Mouse (Mus musculus) embryonic facial prominence, embryonic 15.5 days (tissue): ENCODE data around the gene Galnt17. TPM values are rescaled to one million over a fixed set of nuclear protein-coding genes. Genes with fewer than 3 reads are reported as not detected.

Source experiments
- ATAC-seq: fragments of 200-750 bp; cut with Nextera tagmentation; 2 replicates; pipeline ENCODE4 v1.8.0; 2017; ENCODE audit warnings: low read depth, moderate TSS enrichment; ENCODE audit not compliant: insufficient number of reproducible peaks, low FRiP score, low TSS enrichment
- H3K27ac ChIP-seq: fragments of 300-500 bp; sonication (generic); replicated peaks from 2 replicates; pipeline ENCODE4 v1.5.1; 2015; ENCODE audit warnings: mild to moderate bottlenecking, inconsistent platforms
- H3K27me3 ChIP-seq: fragments of 300-500 bp; sonication (generic); 2 replicates; pipeline ENCODE4 v1.6.1; 2015; ENCODE audit warnings: inconsistent platforms
- H3K36me3 ChIP-seq: fragments of 300-500 bp; sonication (generic); 2 replicates; pipeline ENCODE4 v1.6.1; 2015; ENCODE audit warnings: mild to moderate bottlenecking, inconsistent platforms
- H3K4me1 ChIP-seq: fragments of 300-500 bp; sonication (generic); 2 replicates; pipeline ENCODE4 v1.6.1; 2015; ENCODE audit warnings: inconsistent platforms
- H3K4me2 ChIP-seq: fragments of 300-500 bp; sonication (generic); replicated peaks from 2 replicates; pipeline ENCODE4 v1.6.1; 2015; ENCODE audit warnings: mild to moderate bottlenecking, inconsistent platforms
- H3K4me3 ChIP-seq: fragments of 300-500 bp; sonication (generic); replicated peaks from 2 replicates; pipeline ENCODE4 v1.5.1; 2015; ENCODE audit warnings: mild to moderate bottlenecking, inconsistent platforms
- H3K9ac ChIP-seq: fragments of 300-500 bp; sonication (generic); 2 replicates; pipeline ENCODE4 v1.6.1; 2015; ENCODE audit warnings: inconsistent platforms
- H3K9me3 ChIP-seq: fragments of 300-500 bp; sonication (generic); replicated peaks from 2 replicates; pipeline ENCODE4 v1.6.1; 2016; ENCODE audit warnings: inconsistent platforms
- WGBS: fragments of 180-500 bp; shearing (Covaris S2); methylation state at CpG from one replicate; pipeline ENCODE4 v1.1.7; 2015; 5-methylcytosine and 5-hydroxymethylcytosine counted together
- polyA plus RNA-seq: library from polyadenylated mRNA; unstranded; fragments of >200 nt; fragmentation: Nextera tagmentation; extraction: Ambion mirVana; gene quantifications from 2 replicates; pipeline ENCODE4 v1.2.1, GENCODE M21; 2015

Gene Galnt17
- polyA plus RNA-seq, 1 experiment from 2014 or later: 4.7 TPM

- Histone ChIP-seq H3K9me3 (no peaks in the 10 kb centered on the region), H3K9ac (no peak overlapping the region)
- WGBS: 88% methylated on average over 1 of the region's 1 CpGs
Measured at GRCm38 (mm10) chr5:130869869-130870268, 438.4 kb downstream of the Galnt17 start.

GRCm38 (mm10) chr5:130862302-130862701, 446.0 kb downstream of the Galnt17 start:
- Histone ChIP-seq H3K4me2 (no peak overlapping the region), H3K36me3 (no peaks in the 10 kb centered on the region), H3K9me3 (no peaks in the 10 kb centered on the region), H3K9ac (no peak overlapping the region), H3K27me3 (no peaks in the 10 kb centered on the region), H3K4me3 (no peak overlapping the region), H3K27ac (no peak overlapping the region), H3K4me1 (no peaks in the 10 kb centered on the region)
- WGBS: 49% methylated on average over 5 of the region's 5 CpGs
- no peak for ATAC-seq

More at GRCm38 (mm10) chr5:130869869-130870268, 438.4 kb downstream of the Galnt17 start:
- Histone ChIP-seq H3K4me3 (no peak overlapping the region), H3K4me1 (no peaks in the 10 kb centered on the region), H3K27ac (no peak overlapping the region), H3K36me3 (no peaks in the 10 kb centered on the region), H3K27me3 (no peaks in the 10 kb centered on the region), H3K4me2 (no peak overlapping the region)
- no peak for ATAC-seq

DNA sequence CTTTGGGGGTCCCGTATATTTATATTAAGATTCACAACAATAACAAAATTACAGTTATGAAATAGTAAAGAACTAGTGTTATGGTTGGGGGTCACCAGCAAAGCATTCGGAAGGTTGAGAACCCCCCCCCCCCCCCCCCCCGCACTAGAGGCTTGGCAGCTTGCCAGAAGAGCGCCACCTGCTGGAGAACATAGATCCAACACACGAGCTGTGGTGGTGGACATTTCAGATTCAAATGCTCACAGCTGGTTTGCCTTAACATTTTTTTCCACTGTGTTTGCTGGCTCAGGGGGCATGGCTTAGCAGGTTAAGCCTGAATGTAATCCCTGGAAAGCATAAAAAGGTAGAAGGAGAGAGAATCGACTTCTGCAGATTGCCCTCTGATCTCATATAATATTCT, 448.6 kb downstream of the Galnt17 start:
- no peak overlapping the region for H3K4me2 ChIP-seq
- WGBS: 28% methylated on average over 6 of the region's 6 CpGs
- H3K27me3 ChIP-seq: no peaks in the 10 kb centered on the region

GRCm38 (mm10) chr5:130858706-130859105, 449.6 kb downstream of the Galnt17 start:
- Histone ChIP-seq H3K9ac (no peak overlapping the region), H3K4me1 (no peaks in the 10 kb centered on the region), H3K27me3 (peaks cover 3% of the 10 kb centered on the region; the same call in 1 of the 2 replicates), H3K4me3 (no peak overlapping the region), H3K9me3 (no peaks in the 10 kb centered on the region), H3K4me2 (no peak overlapping the region), H3K27ac (no peak overlapping the region), H3K36me3 (no peaks in the 10 kb centered on the region)
- ATAC-seq: no peak
- 72% methylated on average over 3 of the region's 3 CpGs for WGBS

More for the DNA sequence above, 448.6 kb downstream of the Galnt17 start:
- H3K27ac ChIP-seq: no peak overlapping the region
- H3K4me3 ChIP-seq: no peak overlapping the region
- H3K9me3 ChIP-seq: no peaks in the 10 kb centered on the region
- H3K36me3 ChIP-seq: no peaks in the 10 kb centered on the region
- no peak for ATAC-seq
- H3K9ac ChIP-seq: no peak overlapping the region
- no peaks in the 10 kb centered on the region for H3K4me1 ChIP-seq

- Histone ChIP-seq H3K9ac (no peak overlapping the region), H3K27me3 (peaks cover 3% of the 10 kb centered on the region; the same call in 1 of the 2 replicates), H3K4me3 (no peak overlapping the region), H3K4me2 (no peak overlapping the region), H3K9me3 (no peaks in the 10 kb centered on the region), H3K27ac (no peak overlapping the region), H3K36me3 (no peaks in the 10 kb centered on the region), H3K4me1 (no peaks in the 10 kb centered on the region)
- ATAC-seq: no peak
- WGBS: 21% methylated on average over 8 of the region's 8 CpGs
Measured at GRCm38 (mm10) chr5:130858148-130858547, 450.1 kb downstream of the Galnt17 start.

- H3K4me2 ChIP-seq: no peak overlapping the region
Measured at GRCm38 (mm10) chr5:130854430-130854829, 453.9 kb downstream of the Galnt17 start.

GRCm38 (mm10) chr5:130853371-130853770, 454.9 kb downstream of the Galnt17 start:
- ATAC-seq: peak; percentile 49; the same call in 1 of the 2 replicates

More at GRCm38 (mm10) chr5:130854430-130854829, 453.9 kb downstream of the Galnt17 start:
- Histone ChIP-seq H3K27me3 (peaks cover 3% of the 10 kb centered on the region; the same call in 1 of the 2 replicates), H3K9ac (no peak overlapping the region), H3K27ac (no peak overlapping the region), H3K4me1 (0 out of 2 replicates have a peak, but pooled peaks cover 3% of the 10 kb centered on the region), H3K36me3 (no peaks in the 10 kb centered on the region), H3K4me3 (no peak overlapping the region), H3K9me3 (no peaks in the 10 kb centered on the region)
- WGBS: 63% methylated on average over 7 of the region's 7 CpGs
- no peak for ATAC-seq

DNA sequence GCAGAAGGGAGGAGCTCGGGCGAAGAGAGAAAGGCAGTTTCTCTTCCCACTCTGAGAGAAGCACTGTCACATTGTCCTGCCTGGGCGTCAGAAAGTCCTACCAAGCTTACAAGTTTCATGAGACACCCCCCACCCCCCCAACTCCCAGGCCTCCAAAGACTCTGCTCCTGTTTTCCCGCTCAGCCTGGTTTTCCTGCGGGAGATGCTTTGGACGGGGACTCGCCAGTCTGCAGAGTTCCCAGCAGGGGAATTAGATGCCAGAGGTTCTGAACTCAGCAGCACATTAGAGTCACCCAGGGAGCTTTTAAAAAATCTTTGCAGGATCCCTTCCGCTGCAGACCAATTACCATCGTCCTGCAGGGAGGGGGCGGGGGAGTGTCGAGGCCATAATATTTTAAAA, 456.1 kb downstream of the Galnt17 start:
- Histone ChIP-seq H3K4me1 (0 out of 2 replicates have a peak, but pooled peaks cover 3% of the 10 kb centered on the region), H3K36me3 (no peaks in the 10 kb centered on the region), H3K9ac (no peak overlapping the region), H3K27ac (no peak overlapping the region), H3K4me2 (peak overlapping the region; percentile 31), H3K27me3 (peaks cover 3% of the 10 kb centered on the region; the same call in 1 of the 2 replicates), H3K9me3 (no peaks in the 10 kb centered on the region), H3K4me3 (peak overlapping the region; percentile 20)
- no peak for ATAC-seq
- 9% methylated on average over 11 of the region's 11 CpGs for WGBS

More at GRCm38 (mm10) chr5:130853371-130853770, 454.9 kb downstream of the Galnt17 start:
- WGBS: under 1% methylated on average over 10 of the region's 10 CpGs
- Histone ChIP-seq H3K4me1 (0 out of 2 replicates have a peak, but pooled peaks cover 3% of the 10 kb centered on the region), H3K27ac (no peak overlapping the region), H3K9me3 (no peaks in the 10 kb centered on the region), H3K9ac (no peak overlapping the region), H3K4me3 (no peak overlapping the region), H3K27me3 (peaks cover 3% of the 10 kb centered on the region; the same call in 1 of the 2 replicates), H3K36me3 (no peaks in the 10 kb centered on the region), H3K4me2 (no peak overlapping the region)

DNA sequence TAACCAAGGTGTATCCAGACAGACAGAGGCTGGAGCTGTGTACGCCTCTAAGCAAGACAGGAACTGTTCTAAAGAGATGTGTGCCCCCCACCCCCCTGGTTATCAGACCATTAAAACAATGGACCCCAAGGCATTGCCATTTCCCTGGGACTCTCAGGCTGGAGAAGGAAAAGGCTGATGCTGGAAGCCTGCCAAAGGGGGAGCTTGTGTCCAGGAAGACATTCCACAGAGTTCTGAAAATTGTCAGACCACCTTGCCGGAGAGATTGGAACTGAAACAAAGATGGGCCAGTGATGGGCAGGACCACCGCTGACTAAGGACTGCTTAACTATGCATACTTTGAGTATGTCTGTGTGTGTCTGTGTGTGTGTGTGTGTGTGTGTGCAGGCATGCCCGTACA, 458.7 kb downstream of the Galnt17 start:
- ATAC-seq: no peak
- WGBS: 53% methylated on average over 4 of the region's 4 CpGs

GRCm38 (mm10) chr5:130848562-130848961, 459.7 kb downstream of the Galnt17 start:
- WGBS: 73% methylated on average over 6 of the region's 6 CpGs
- H3K9ac ChIP-seq: no peak overlapping the region
- H3K4me3 ChIP-seq: no peak overlapping the region
- no peaks in the 10 kb centered on the region for H3K9me3 ChIP-seq
- H3K36me3 ChIP-seq: no peaks in the 10 kb centered on the region
- H3K4me2 ChIP-seq: no peak overlapping the region
- no peaks in the 10 kb centered on the region for H3K27me3 ChIP-seq
- 0 out of 2 replicates have a peak, but pooled peaks cover 3% of the 10 kb centered on the region for H3K4me1 ChIP-seq
- no peak overlapping the region for H3K27ac ChIP-seq
- ATAC-seq: no peak

More for the DNA sequence above, 458.7 kb downstream of the Galnt17 start:
- Histone ChIP-seq H3K4me1 (0 out of 2 replicates have a peak, but pooled peaks cover 3% of the 10 kb centered on the region), H3K4me2 (no peak overlapping the region), H3K4me3 (no peak overlapping the region), H3K27ac (no peak overlapping the region), H3K27me3 (peaks cover 3% of the 10 kb centered on the region; the same call in 1 of the 2 replicates), H3K9me3 (no peaks in the 10 kb centered on the region), H3K36me3 (no peaks in the 10 kb centered on the region), H3K9ac (no peak overlapping the region)

DNA sequence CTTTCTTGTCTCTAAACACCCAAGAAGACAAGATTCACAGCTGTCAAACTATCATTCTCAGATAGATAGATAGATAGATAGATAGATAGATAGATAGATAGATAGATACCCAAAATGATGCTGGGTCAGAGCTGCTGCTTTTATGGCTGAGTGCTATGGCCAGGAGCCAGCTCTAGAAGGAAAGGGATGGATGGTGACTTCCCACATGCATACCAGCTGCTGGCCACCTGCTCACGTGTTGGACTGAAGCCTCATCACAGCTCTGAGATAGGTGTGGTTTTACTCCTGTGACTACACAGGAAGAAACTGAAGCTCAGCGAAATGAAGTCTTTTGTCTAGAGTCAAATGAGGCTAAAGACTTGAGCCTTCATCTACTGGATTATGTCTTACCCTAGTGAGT, 482.5 kb downstream of the Galnt17 start:
- Histone ChIP-seq H3K9me3 (no peaks in the 10 kb centered on the region), H3K4me2 (no peak overlapping the region), H3K9ac (no peak overlapping the region), H3K36me3 (no peaks in the 10 kb centered on the region), H3K4me3 (no peak overlapping the region), H3K27ac (no peak overlapping the region), H3K4me1 (no peaks in the 10 kb centered on the region), H3K27me3 (no peaks in the 10 kb centered on the region)
- 79% methylated on average over 2 of the region's 2 CpGs for WGBS
- ATAC-seq: no peak
